Mouse (Mus musculus) left cerebral cortex, postnatal 4 days (tissue): ENCODE data around the gene Cdkal1. TPM values are rescaled to one million over a fixed set of nuclear protein-coding genes. Genes with fewer than 3 reads are reported as not detected.

Experiments used
- DNase-seq: peaks from one replicate; pipeline ENCODE4 v3.0.0-alpha.2; 2022
- intact Hi-C: fragments of 180-260 bp; cut with DNase I; formaldehyde crosslinking; loops from one replicate; pipeline ENCODE4 v1.15.1; 2025
- total RNA-seq, 2 experiments: library from RNA; stranded (reverse); gene quantifications; 2 replicates each; pipeline ENCODE4 v1.2.3; 2021

The Cdkal1 gene
- total RNA-seq, 2 experiments from 2014 or later = 18.8 to 22.1 TPM

DNA sequence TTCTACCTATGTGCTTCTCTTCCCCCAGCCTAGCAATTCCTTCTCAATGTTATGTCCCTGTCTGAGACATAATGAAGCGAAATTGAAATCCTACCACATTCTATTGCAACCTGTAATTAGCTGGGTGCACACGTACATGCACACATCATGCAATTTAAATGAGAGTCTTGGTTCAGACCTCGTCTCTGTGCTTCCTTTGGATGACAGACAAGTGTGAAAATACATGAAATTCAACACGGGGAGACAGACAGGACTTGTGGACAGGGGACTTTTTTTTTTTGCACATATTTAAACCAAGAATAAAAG, 484.1 kb downstream of the Cdkal1 start:
- intact Hi-C loops = no loop called here
- no peak for DNase-seq

DNA sequence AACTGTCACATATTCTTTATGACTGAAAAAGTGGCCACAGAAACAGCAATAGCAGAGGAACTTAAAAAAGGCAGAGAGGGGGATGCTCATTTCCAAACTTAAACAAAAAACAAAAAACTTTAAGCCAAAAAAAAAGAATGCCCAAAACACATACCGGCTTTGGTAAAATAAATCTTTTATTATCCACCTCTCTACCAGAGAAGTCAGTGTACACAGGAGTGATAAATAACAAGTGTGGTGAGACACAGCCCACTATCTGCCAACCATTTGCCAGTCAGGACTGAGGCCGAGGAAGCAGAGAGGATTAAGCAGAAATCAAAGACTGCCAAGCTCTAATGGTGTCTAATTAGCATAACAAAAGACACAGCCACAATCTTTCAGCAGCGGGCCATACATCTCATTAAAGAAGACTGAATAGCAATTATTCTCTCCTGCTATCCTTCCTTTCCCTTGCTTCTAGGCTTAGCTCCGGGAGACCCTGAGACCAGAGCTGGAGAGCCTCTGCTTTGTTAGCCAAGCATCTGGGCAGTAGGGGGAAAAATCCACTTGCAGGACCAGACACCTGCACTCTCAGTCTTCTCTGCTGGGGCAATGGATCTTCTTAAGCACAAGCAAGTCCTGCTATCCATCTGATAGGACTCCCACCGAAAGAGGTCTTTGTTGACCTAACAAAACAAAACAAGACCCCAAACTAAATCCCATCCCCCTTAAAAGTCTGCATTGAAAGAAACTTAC, 484.6 kb downstream of the Cdkal1 start:
- no peak for DNase-seq
- intact Hi-C loops = no loop called here

GRCm38 (mm10) chr13:29368806-29369205, 486.7 kb downstream of the Cdkal1 start:
- intact Hi-C loops = no loop called here
- no peak for DNase-seq

DNA sequence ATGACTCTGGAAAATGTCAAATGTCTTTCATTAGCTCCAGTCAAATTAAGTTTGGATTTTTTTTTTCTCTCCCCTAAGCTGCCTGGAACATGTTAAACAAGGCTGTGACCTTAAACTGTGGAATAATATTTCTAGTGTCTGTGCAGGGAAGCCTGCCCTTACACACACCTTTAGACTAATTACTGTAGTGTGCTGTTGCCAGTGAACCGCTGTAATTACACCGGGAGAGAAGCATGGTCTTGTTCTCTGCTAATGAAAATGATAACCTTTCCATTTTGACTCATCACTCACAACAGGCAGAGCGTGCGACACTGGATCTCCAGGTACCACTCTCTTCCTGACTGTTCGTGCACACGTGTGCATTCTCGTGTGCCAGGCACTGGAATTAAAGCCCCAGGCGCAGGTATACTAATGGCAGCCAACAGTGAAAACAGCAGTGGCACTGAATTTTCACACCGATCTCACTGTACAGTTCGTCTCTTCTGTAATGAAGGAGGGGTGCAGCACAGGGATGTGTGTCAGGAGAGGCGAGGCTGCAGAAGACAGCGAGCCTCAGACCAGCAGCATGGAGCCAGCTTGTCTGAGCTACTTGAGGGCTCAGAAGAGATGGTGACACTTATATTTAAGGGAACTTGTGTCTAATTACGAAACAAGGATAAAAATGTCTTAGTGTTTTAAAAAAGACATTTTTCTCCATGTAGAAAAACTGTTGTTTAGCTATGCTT, 490.4 kb downstream of the Cdkal1 start:
- intact Hi-C loops = no loop called here
- DNase-seq = no peak

- intact Hi-C loops = no loop called here
- no peak for DNase-seq
Observed at GRCm38 (mm10) chr13:29364009-29364408, 491.5 kb downstream of the Cdkal1 start.

- DNase-seq = no peak
- intact Hi-C loops = no loop called here
Observed at GRCm38 (mm10) chr13:29361842-29362241, 493.6 kb downstream of the Cdkal1 start.

- DNase-seq = no peak
- intact Hi-C loops = no loop called here
Observed at GRCm38 (mm10) chr13:29360899-29361298, 494.6 kb downstream of the Cdkal1 start.

DNA sequence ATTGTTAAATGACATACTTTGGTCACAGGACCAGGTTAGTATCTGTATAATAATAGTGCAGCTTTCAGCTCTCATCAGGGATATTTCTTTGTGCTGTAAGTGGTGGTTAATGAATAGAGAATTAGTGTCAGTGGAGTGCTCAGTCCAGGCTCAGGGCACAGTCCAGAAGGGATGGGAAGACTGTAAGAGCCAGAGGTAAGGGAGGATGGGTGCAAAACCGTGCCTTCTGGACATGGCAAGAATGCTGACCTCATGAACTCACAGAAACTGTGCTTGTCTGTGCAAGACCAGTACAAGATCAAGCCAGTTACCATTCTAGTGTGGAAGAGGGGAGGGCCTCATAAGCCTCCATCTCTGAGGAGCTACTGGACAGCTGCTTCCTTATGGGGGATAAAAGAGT, 496.1 kb downstream of the Cdkal1 start:
- intact Hi-C loops = no loop called here

GRCm38 (mm10) chr13:29357483-29357882, 498.0 kb downstream of the Cdkal1 start:
- DNase-seq = no peak
- intact Hi-C loops = no loop called here

More for the DNA sequence above, 496.1 kb downstream of the Cdkal1 start:
- DNase-seq = no peak

- DNase-seq = peak; percentile 33
- intact Hi-C loops = no loop called here
Observed at GRCm38 (mm10) chr13:29356158-29356485, 499.4 kb downstream of the Cdkal1 start.

- intact Hi-C loops = no loop called here
- no peak for DNase-seq
Observed at GRCm38 (mm10) chr13:29355484-29356157, 499.9 kb downstream of the Cdkal1 start.

- DNase-seq = no peak
- intact Hi-C loops = no loop called here
Observed at GRCm38 (mm10) chr13:29354943-29355342, 500.5 kb downstream of the Cdkal1 start.

GRCm38 (mm10) chr13:29353888-29354415, 501.5 kb downstream of the Cdkal1 start:
- intact Hi-C loops = no loop called here
- DNase-seq = no peak

DNA sequence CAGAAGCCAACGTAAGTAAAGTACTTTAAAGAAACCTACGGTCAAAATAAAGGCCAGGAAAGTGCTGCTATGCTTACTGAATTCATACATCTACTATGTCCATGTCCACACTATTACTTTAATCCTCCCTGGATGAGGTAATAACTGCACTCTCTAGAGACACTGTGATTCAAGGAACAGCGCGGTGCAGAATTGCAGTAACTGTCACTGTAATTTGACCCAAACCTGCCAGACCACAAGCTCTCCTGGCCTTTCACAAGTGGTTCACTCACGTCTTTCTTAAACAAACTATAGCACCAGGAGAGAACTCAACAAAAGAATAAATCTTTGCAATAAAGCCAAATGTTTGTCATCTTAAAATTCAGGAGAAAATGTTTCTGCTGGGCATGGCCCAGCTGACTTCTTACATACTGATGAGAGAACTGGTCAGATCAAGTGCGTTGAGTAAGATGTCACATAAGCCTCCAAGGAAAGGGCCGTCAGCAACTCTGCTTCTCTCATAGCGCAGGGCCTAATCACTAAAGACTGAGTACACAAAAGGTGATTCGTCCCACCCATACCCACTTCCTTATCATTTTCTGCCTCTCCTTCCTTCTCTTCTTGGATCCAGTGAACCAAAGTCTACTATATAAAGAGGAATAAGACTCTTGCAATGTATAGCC, 504.3 kb downstream of the Cdkal1 start:
- intact Hi-C loops = no loop called here
- DNase-seq = no peak

GRCm38 (mm10) chr13:29350004-29350403, 505.5 kb downstream of the Cdkal1 start:
- intact Hi-C loops = no loop called here
- no peak for DNase-seq

DNA sequence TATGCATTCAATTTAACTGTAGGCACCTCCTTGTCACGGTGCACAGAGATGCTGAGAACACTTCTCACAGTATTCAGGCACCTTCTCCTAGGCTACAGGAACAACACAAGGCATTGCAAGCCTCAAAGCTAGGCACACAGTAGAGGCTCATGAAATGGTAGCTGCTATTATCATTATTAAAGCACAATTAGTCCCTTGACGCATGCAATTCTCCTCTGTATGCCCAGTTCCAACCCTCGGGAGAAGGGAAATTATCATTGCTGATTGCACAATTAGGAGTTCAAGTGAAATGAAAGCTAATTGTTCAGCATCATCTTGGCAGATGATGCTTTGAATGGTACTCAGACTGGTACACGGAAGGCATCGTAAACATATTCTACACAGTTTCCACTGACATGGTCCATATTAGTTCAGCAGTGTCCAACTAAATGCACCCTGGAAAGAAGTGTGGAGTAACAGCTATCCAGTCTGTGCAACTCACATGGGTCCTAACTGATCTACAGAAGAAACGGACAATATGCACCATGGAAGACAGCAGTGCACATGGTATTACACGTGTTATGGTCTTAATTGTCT, 506.0 kb downstream of the Cdkal1 start:
- intact Hi-C loops = no loop called here
- DNase-seq = no peak

- no peak for DNase-seq
- intact Hi-C loops = no loop called here
Observed at GRCm38 (mm10) chr13:29348331-29348730, 507.1 kb downstream of the Cdkal1 start.

DNA sequence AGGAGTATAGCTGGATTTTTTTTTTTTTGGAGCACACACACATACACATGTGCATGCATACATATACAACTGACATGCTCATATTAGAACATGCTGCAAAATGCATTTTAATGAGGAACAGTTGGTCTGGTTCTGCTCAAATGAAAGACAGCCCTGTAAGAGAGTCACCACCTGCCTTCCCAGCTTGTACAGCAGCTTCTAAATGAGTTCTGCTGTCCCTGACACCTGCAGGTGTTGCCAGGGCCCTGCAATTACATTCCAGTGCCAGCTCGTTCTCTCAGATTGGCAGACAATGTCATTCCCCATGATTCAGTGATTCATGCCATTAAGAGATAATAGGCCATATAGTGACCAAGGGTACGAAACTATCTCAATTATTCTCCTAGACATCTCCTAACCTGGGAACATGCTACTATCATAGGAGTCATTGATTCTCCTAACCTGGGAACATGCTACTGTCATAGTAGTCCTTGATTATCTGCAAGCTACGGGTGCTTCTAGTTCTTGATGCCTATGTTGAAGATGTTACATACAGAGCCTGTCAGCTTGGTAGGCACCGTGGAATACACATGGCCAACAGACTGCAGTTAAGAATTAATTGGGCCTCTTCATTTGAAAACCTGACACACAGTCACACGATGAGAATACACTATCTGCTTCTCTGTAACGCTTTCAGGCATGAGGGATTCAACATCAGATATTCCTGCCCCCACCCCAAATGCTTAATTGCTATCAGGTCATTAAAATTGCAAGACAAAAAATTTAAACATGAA, 522.6 kb downstream of the Cdkal1 start:
- intact Hi-C loops = no loop called here
- peak; percentile 39 for DNase-seq

GRCm38 (mm10) chr13:29325946-29326345, 529.5 kb downstream of the Cdkal1 start:
- intact Hi-C loops = no loop called here
- DNase-seq = no peak

GRCm38 (mm10) chr13:29320421-29320820, 535.1 kb downstream of the Cdkal1 start:
- DNase-seq = no peak
- intact Hi-C loops = no loop called here
